Mouse (Mus musculus) brain, embryonic 14.5 days (tissue): Measurements from ENCODE around the gene Impdh1.

Experiments used
- CTCF ChIP-seq: fragments of 200-500 bp; IDR thresholded peaks from 2 replicates; pipeline ENCODE4 v1.5.1; 2012; ENCODE audit warnings: inconsistent platforms, mild to moderate bottlenecking, moderate library complexity, borderline replicate concordance; ENCODE audit not compliant: insufficient read depth, insufficient read length; ENCODE audit errors: extremely low read depth
- POLR2A ChIP-seq: fragments of 200-500 bp; IDR thresholded peaks from 2 replicates; pipeline ENCODE4 v1.6.1; 2012; ENCODE audit warnings: mild to moderate bottlenecking, inconsistent platforms, borderline replicate concordance; ENCODE audit not compliant: poor library complexity, insufficient read depth, insufficient read length, severe bottlenecking; ENCODE audit errors: extremely low read depth

- TF ChIP-seq CTCF = peak; percentile 30; the same call in 1 of the 2 replicates
- TF ChIP-seq POLR2A = no peak
Observed at GRCm38 (mm10) chr6:29177901-29178879, 38.0 kb downstream of the Impdh1 start.
